Mouse (Mus musculus): ENCODE measurements around the gene Cnksr3. TPM values are rescaled to one million over a fixed set of nuclear protein-coding genes. Genes with fewer than 3 reads are reported as not detected.

Gene Cnksr3
- total and polyA plus RNA-seq, 3 experiments, result not detected

GRCm38 (mm10) chr10:7180296-7180695 lies 31.7 kb downstream of the Cnksr3 start:
- Histone ChIP-seq H3K9me3 (replicated peaks) (no peaks in the 10 kb centered on the region), H3K4me1 (ENCODE audit: insufficient read depth, low read depth, low read length) (no peaks in the 10 kb centered on the region)
- no peak for TF ChIP-seq TAL1 (conservative IDR thresholded peaks at IDR 0.05; ENCODE audit: low read depth, low read length)
- no peak for TF ChIP-seq GATA1 (IDR thresholded peaks at IDR 0.05; ENCODE audit: borderline replicate concordance, low read length)
- no peak for TF ChIP-seq GATA2 (IDR thresholded peaks at IDR 0.05; ENCODE audit: borderline replicate concordance, low read depth, low read length)
- TF ChIP-seq POLR2AphosphoS5 (IDR thresholded peaks at IDR 0.05; ENCODE audit: insufficient replicate concordance, low read depth, low read length), result no peak
- TF ChIP-seq CTCF (IDR thresholded peaks at IDR 0.05; ENCODE audit: low read depth, low read length), result no peak

GRCm38 (mm10) chr10:7178571-7178970 lies 33.5 kb downstream of the Cnksr3 start:
- no peaks in the 10 kb centered on the region for H3K36me3 ChIP-seq (replicated peaks)
- ATAC-seq (ENCODE audit: extremely low read depth, insufficient number of reproducible peaks, low FRiP score, poor library complexity, severe bottlenecking) (no peak), DNase-seq (ENCODE audit: low spot score) (no peak)
- no peaks in the 10 kb centered on the region for H3K9me3 ChIP-seq (replicated peaks)
- no peaks in the 10 kb centered on the region for H3K4me1 ChIP-seq (ENCODE audit: insufficient read depth, low read depth, low read length)
- no peak overlapping the region for H3K4me3 ChIP-seq (ENCODE audit: low read depth, low read length)
- no peak for TF ChIP-seq POLR2AphosphoS5 (IDR thresholded peaks at IDR 0.05; ENCODE audit: insufficient replicate concordance, low read depth, low read length)
- TF ChIP-seq GATA1 (IDR thresholded peaks at IDR 0.05; ENCODE audit: borderline replicate concordance, low read length), result no peak
- TF ChIP-seq TAL1 (conservative IDR thresholded peaks at IDR 0.05; ENCODE audit: low read depth, low read length), result no peak
- no peak for TF ChIP-seq GATA2 (IDR thresholded peaks at IDR 0.05; ENCODE audit: borderline replicate concordance, low read depth, low read length)
- TF ChIP-seq CTCF (IDR thresholded peaks at IDR 0.05; ENCODE audit: low read depth, low read length), result no peak
- H3K27me3 ChIP-seq (ENCODE audit: insufficient read depth, low read length), result no peaks in the 10 kb centered on the region

More at GRCm38 (mm10) chr10:7180296-7180695, 31.7 kb downstream of the Cnksr3 start:
- Histone ChIP-seq H3K27me3 (ENCODE audit: insufficient read depth, low read length) (no peaks in the 10 kb centered on the region), H3K4me3 (ENCODE audit: low read depth, low read length) (no peak overlapping the region), H3K36me3 (replicated peaks) (no peaks in the 10 kb centered on the region)
- ATAC-seq (ENCODE audit: extremely low read depth, insufficient number of reproducible peaks, low FRiP score, poor library complexity, severe bottlenecking) (no peak), DNase-seq (ENCODE audit: low spot score) (no peak)

- no peak for ATAC-seq (ENCODE audit: extremely low read depth, insufficient number of reproducible peaks, low FRiP score, poor library complexity, severe bottlenecking)
- Histone ChIP-seq H3K4me1 (ENCODE audit: insufficient read depth, low read depth, low read length) (no peaks in the 10 kb centered on the region), H3K9me3 (replicated peaks) (no peaks in the 10 kb centered on the region), H3K27me3 (ENCODE audit: insufficient read depth, low read length) (no peaks in the 10 kb centered on the region), H3K4me3 (ENCODE audit: low read depth, low read length) (no peak overlapping the region), H3K36me3 (replicated peaks) (no peaks in the 10 kb centered on the region)
- TF ChIP-seq GATA2 (IDR thresholded peaks at IDR 0.05; ENCODE audit: borderline replicate concordance, low read depth, low read length) (no peak), CTCF (IDR thresholded peaks at IDR 0.05; ENCODE audit: low read depth, low read length) (no peak), TAL1 (conservative IDR thresholded peaks at IDR 0.05; ENCODE audit: low read depth, low read length) (no peak), POLR2AphosphoS5 (IDR thresholded peaks at IDR 0.05; ENCODE audit: insufficient replicate concordance, low read depth, low read length) (no peak)
- DNase-seq (ENCODE audit: low spot score), result no peak
Observed at GRCm38 (mm10) chr10:7176205-7176910, 35.7 kb downstream of the Cnksr3 start.

GRCm38 (mm10) chr10:7174480-7174879 lies 37.6 kb downstream of the Cnksr3 start:
- H3K36me3 ChIP-seq (replicated peaks), result no peaks in the 10 kb centered on the region
- H3K4me1 ChIP-seq (ENCODE audit: insufficient read depth, low read depth, low read length), result no peaks in the 10 kb centered on the region
- TF ChIP-seq POLR2AphosphoS5 (IDR thresholded peaks at IDR 0.05; ENCODE audit: insufficient replicate concordance, low read depth, low read length) (no peak), GATA1 (IDR thresholded peaks at IDR 0.05; ENCODE audit: borderline replicate concordance, low read length) (no peak), TAL1 (conservative IDR thresholded peaks at IDR 0.05; ENCODE audit: low read depth, low read length) (no peak), GATA2 (IDR thresholded peaks at IDR 0.05; ENCODE audit: borderline replicate concordance, low read depth, low read length) (no peak), CTCF (IDR thresholded peaks at IDR 0.05; ENCODE audit: low read depth, low read length) (no peak)
- H3K4me3 ChIP-seq (ENCODE audit: low read depth, low read length), result no peak overlapping the region
- H3K27me3 ChIP-seq (ENCODE audit: insufficient read depth, low read length), result no peaks in the 10 kb centered on the region
- no peak for ATAC-seq (ENCODE audit: extremely low read depth, insufficient number of reproducible peaks, low FRiP score, poor library complexity, severe bottlenecking)
- no peaks in the 10 kb centered on the region for H3K9me3 ChIP-seq (replicated peaks)
- no peak for DNase-seq (ENCODE audit: low spot score)

- ATAC-seq (ENCODE audit: extremely low read depth, insufficient number of reproducible peaks, low FRiP score, poor library complexity, severe bottlenecking), result no peak
- TF ChIP-seq GATA2 (IDR thresholded peaks at IDR 0.05; ENCODE audit: borderline replicate concordance, low read depth, low read length) (no peak), POLR2AphosphoS5 (IDR thresholded peaks at IDR 0.05; ENCODE audit: insufficient replicate concordance, low read depth, low read length) (no peak), TAL1 (conservative IDR thresholded peaks at IDR 0.05; ENCODE audit: low read depth, low read length) (no peak), GATA1 (IDR thresholded peaks at IDR 0.05; ENCODE audit: borderline replicate concordance, low read length) (no peak), CTCF (IDR thresholded peaks at IDR 0.05; ENCODE audit: low read depth, low read length) (no peak)
- H3K36me3 ChIP-seq (replicated peaks), result no peaks in the 10 kb centered on the region
- H3K4me3 ChIP-seq (ENCODE audit: low read depth, low read length), result no peak overlapping the region
- H3K27me3 ChIP-seq (ENCODE audit: insufficient read depth, low read length), result no peaks in the 10 kb centered on the region
- H3K9me3 ChIP-seq (replicated peaks), result no peaks in the 10 kb centered on the region
- no peak for DNase-seq (ENCODE audit: low spot score)
- H3K4me1 ChIP-seq (ENCODE audit: insufficient read depth, low read depth, low read length), result no peaks in the 10 kb centered on the region
Observed at GRCm38 (mm10) chr10:7173098-7173497, 38.9 kb downstream of the Cnksr3 start.

- no peak for ATAC-seq (ENCODE audit: extremely low read depth, insufficient number of reproducible peaks, low FRiP score, poor library complexity, severe bottlenecking)
- Histone ChIP-seq H3K9me3 (replicated peaks) (no peaks in the 10 kb centered on the region), H3K4me3 (ENCODE audit: low read depth, low read length) (no peak overlapping the region), H3K4me1 (ENCODE audit: insufficient read depth, low read depth, low read length) (no peaks in the 10 kb centered on the region), H3K27me3 (ENCODE audit: insufficient read depth, low read length) (no peaks in the 10 kb centered on the region), H3K36me3 (replicated peaks) (no peaks in the 10 kb centered on the region)
- no peak for DNase-seq (ENCODE audit: low spot score)
- TF ChIP-seq POLR2AphosphoS5 (IDR thresholded peaks at IDR 0.05; ENCODE audit: insufficient replicate concordance, low read depth, low read length) (no peak), TAL1 (conservative IDR thresholded peaks at IDR 0.05; ENCODE audit: low read depth, low read length) (no peak), CTCF (IDR thresholded peaks at IDR 0.05; ENCODE audit: low read depth, low read length) (no peak), GATA2 (IDR thresholded peaks at IDR 0.05; ENCODE audit: borderline replicate concordance, low read depth, low read length) (no peak), GATA1 (IDR thresholded peaks at IDR 0.05; ENCODE audit: borderline replicate concordance, low read length) (no peak)
Observed at GRCm38 (mm10) chr10:7170434-7170833, 41.6 kb downstream of the Cnksr3 start.

Measured in G1E (cell line).